8 mouse cellular contexts compared by ENCODE assay signal in genomic region chr2:90846171-90846570, GRCm38 (mm10). TPM values are rescaled to one million over a fixed set of nuclear protein-coding genes. Genes with fewer than 3 reads are reported as not detected.
DNase-seq lines count a peak whose midpoint lies in the region; ATAC-seq and TF ChIP-seq lines count a peak whose summit lies in the region.

No protein-coding gene starts in this region.

- H3K36me3 ChIP-seq in heart, adult 2 months (ENCODE audit: control insufficient read depth, insufficient read depth, low read length), result peaks cover 10% of the 10 kb centered on the region
- H3K36me3 ChIP-seq in midbrain, embryonic 12.5 days, result peaks cover 11% of the 10 kb centered on the region

- no peak for TF ChIP-seq CTCF in gastrocnemius, adult 2 months (IDR thresholded peaks at IDR 0.05)
- no peak for TF ChIP-seq CTCF in heart, adult 2 months (IDR thresholded peaks at IDR 0.05)

- no peaks in the 10 kb centered on the region for H3K27me3 ChIP-seq in heart, adult 2 months (ENCODE audit: control insufficient read depth, insufficient read depth, low read length)
- H3K27me3 ChIP-seq in midbrain, embryonic 12.5 days, result no peaks in the 10 kb centered on the region

- DNase-seq in gastrocnemius, adult 2 months, result no peak
- no peak for DNase-seq in gastrocnemius, adult 8-10 months (ENCODE audit: low spot score in 2 of 2)
- peak; percentile 7 for DNase-seq in NIH3T3 (ENCODE audit: low read depth)
- DNase-seq in heart, adult 2 months, result peak in 1 of 2 experiments; percentile 14
- peak; percentile 62 for DNase-seq in kidney, adult 9 months
- no peak for DNase-seq in layer of hippocampus, adult 11-12 months (ENCODE audit: low spot score)
- DNase-seq in layer of hippocampus, adult 18-20 months (ENCODE audit: low spot score in 2 of 2), result no peak

- H3K4me2 ChIP-seq in midbrain, embryonic 12.5 days (replicated peaks), result peak overlapping the region; percentile 63

- H3K4me1 ChIP-seq in heart, adult 2 months (ENCODE audit: control insufficient read depth, insufficient read depth, low read length), result peaks cover 2% of the 10 kb centered on the region; the same call in 1 of the 2 replicates
- H3K4me1 ChIP-seq in midbrain, embryonic 12.5 days, result peaks cover 15% of the 10 kb centered on the region

- TF ChIP-seq POLR2A in heart, adult 2 months (IDR thresholded peaks at IDR 0.05; ENCODE audit: insufficient read depth, low read depth, low read length), result no peak

- no peak overlapping the region for H3K9ac ChIP-seq in heart, adult 2 months (ENCODE audit: low read depth, low read length)
- peak overlapping the region; percentile 49; the same call in 1 of the 2 replicates for H3K9ac ChIP-seq in midbrain, embryonic 12.5 days (replicated peaks)

- ATAC-seq in midbrain, embryonic 12.5 days (ENCODE audit: low FRiP score, low read depth), result no peak

- intact Hi-C loops in gastrocnemius, adult 2 months (cut with DNase I), result no loop called here
- intact Hi-C loops in heart, adult 2 months (cut with DNase I), result loop anchor here (5.0 kb wide), 3 partner anchors 56 to 1211 kb away; partner anchors contain the start of genes Fnbp4, Kbtbd4 and Ndufs3

- H3K9me3 ChIP-seq in midbrain, embryonic 12.5 days, result no peaks in the 10 kb centered on the region

- H3K79me2 ChIP-seq in heart, adult 2 months (replicated peaks; ENCODE audit: control insufficient read depth, insufficient read depth, low read length), result no peaks in the 10 kb centered on the region

- H3K27ac ChIP-seq in gastrocnemius, adult 2 months, result peak overlapping the region; percentile 96
- peak overlapping the region; percentile 93 for H3K27ac ChIP-seq in heart, adult 2 months
- H3K27ac ChIP-seq in midbrain, embryonic 12.5 days (replicated peaks), result peak overlapping the region; percentile 65; the same call in 1 of the 2 replicates

- WGBS in heart, adult 2 months, result 49% methylated on average over 6 of the region's 6 CpGs
- 49% methylated on average over 6 of the region's 6 CpGs for WGBS in midbrain, embryonic 12.5 days

- TF ChIP-seq EP300 in heart, adult 2 months (IDR thresholded peaks at IDR 0.05; ENCODE audit: insufficient read depth, low read depth, low read length), result no peak

- H3K4me3 ChIP-seq in gastrocnemius, adult 2 months, result peak overlapping the region; percentile 86
- peak overlapping the region; percentile 78 for H3K4me3 ChIP-seq in heart, adult 2 months
- peak overlapping the region; percentile 86 for H3K4me3 ChIP-seq in midbrain, embryonic 12.5 days

RNA-seq across cellular contexts. Expression of gene Mtch2, which starts 0.8 kb away (rescaled TPM):
- 100 to 1,000 TPM; 156 to 179 TPM for total RNA-seq in gastrocnemius, adult 2 months (2021)
- total RNA-seq in gastrocnemius, adult 8-10 months (2022), result 100 to 1,000 TPM; 151 to 157 (median 154) TPM
- total RNA-seq in heart, adult 2 months (2021), result 100 to 1,000 TPM; 171 to 197 TPM
- 137 and 261 TPM in 2 replicates for polyA plus RNA-seq in heart, adult 2 months (2012; rRNA removed)
- 207 and 209 TPM in 2 replicates for polyA plus RNA-seq in midbrain, embryonic 12.5 days (2016; fragmentation: Nextera tagmentation; extraction: Ambion mirVana)
- total RNA-seq in layer of hippocampus, adult 18-20 months (2021), result 100 to 1,000 TPM; 102 to 110 TPM

RNA-seq across cellular contexts. Expression of gene C1qtnf4, which starts 39.5 kb away (rescaled TPM):
- total RNA-seq in gastrocnemius, adult 2 months (2021), result 1 to 10 TPM; 4.3 to 6.1 TPM
- total RNA-seq in gastrocnemius, adult 8-10 months (2022), result 1 to 10 TPM; 7.6 to 9.8 (median 8.5) TPM
- 1 to 10 TPM; 4.2 to 4.4 TPM for total RNA-seq in heart, adult 2 months (2021)
- polyA plus RNA-seq in heart, adult 2 months (2012; rRNA removed), result 6.4 and 8.4 TPM in 2 replicates
- polyA plus RNA-seq in midbrain, embryonic 12.5 days (2016; fragmentation: Nextera tagmentation; extraction: Ambion mirVana), result 29.2 and 32.9 TPM in 2 replicates
- total RNA-seq in layer of hippocampus, adult 18-20 months (2021), result 100 to 1,000 TPM; 198 to 208 TPM

RNA-seq across cellular contexts. Expression of gene Kbtbd4, which starts 58.4 kb away (rescaled TPM):
- 10 to 100 TPM; 18.5 to 20.6 TPM for total RNA-seq in gastrocnemius, adult 2 months (2021)
- 10 to 100 TPM; 17.9 to 24.0 (median 22.6) TPM for total RNA-seq in gastrocnemius, adult 8-10 months (2022)
- 10 to 100 TPM; 20.6 to 23.4 TPM for total RNA-seq in heart, adult 2 months (2021)
- 14.0 and 23.3 TPM in 2 replicates for polyA plus RNA-seq in heart, adult 2 months (2012; rRNA removed)
- 53.5 and 54.5 TPM in 2 replicates for polyA plus RNA-seq in midbrain, embryonic 12.5 days (2016; fragmentation: Nextera tagmentation; extraction: Ambion mirVana)
- total RNA-seq in layer of hippocampus, adult 18-20 months (2021), result 10 to 100 TPM; 37.1 to 37.9 TPM

RNA-seq across cellular contexts. Expression of gene Ndufs3, which starts 58.5 kb away (rescaled TPM):
- 100 to 1,000 TPM; 460 to 625 TPM for total RNA-seq in gastrocnemius, adult 2 months (2021)
- 100 to 1,000 TPM; 495 to 615 (median 547) TPM for total RNA-seq in gastrocnemius, adult 8-10 months (2022)
- 100 to 1,000 TPM; 770 to 910 TPM for total RNA-seq in heart, adult 2 months (2021)
- 596 and 1,142 TPM in 2 replicates for polyA plus RNA-seq in heart, adult 2 months (2012; rRNA removed)
- 187 and 196 TPM in 2 replicates for polyA plus RNA-seq in midbrain, embryonic 12.5 days (2016; fragmentation: Nextera tagmentation; extraction: Ambion mirVana)
- 100 to 1,000 TPM; 225 to 240 TPM for total RNA-seq in layer of hippocampus, adult 18-20 months (2021)

Comparison
In these comparisons a context has a peak if more than half of its experiments do, and no peak if none do; other contexts are left out.
1. DNase-seq: peak in NIH3T3 (single experiment) and kidney, adult 9 months (single experiment); none in gastrocnemius, adult 2 months (single experiment), gastrocnemius, adult 8-10 months (0 of 2), layer of hippocampus, adult 11-12 months (single experiment) and layer of hippocampus, adult 18-20 months (0 of 2).
2. RNA of gene C1qtnf4, which starts 39.5 kb away (total RNA-seq): 198 to 208 TPM in layer of hippocampus, adult 18-20 months; 7.6 to 9.8 TPM in gastrocnemius, adult 8-10 months, 4.3 to 6.1 TPM in gastrocnemius, adult 2 months and 4.2 to 4.4 TPM in heart, adult 2 months; every median in the first group is over 10 times any median in the second.
3. Peak in every context shown above with its lines, with median percentiles within 50 percentile points of each other: H3K27ac ChIP-seq and H3K4me3 ChIP-seq.